Mouse (Mus musculus) heart, embryonic 14.5 days (tissue): ENCODE results near the gene Slit3. TPM values are rescaled to one million over a fixed set of nuclear protein-coding genes. Genes with fewer than 3 reads are reported as not detected.

Source experiments
- ATAC-seq: fragments of 200-750 bp; cut with Nextera tagmentation; 2 replicates; pipeline ENCODE4 v1.8.0; 2017; ENCODE audit warnings: low read depth, moderate TSS enrichment; ENCODE audit not compliant: insufficient number of reproducible peaks, insufficient read depth, low FRiP score
- H3K27ac ChIP-seq, 2 experiments: fragments of 200-500 bp in 1 of 2; fragments of 300-500 bp in 1 of 2; sonication (generic) in 1 of 2; replicated peaks in 1 of 2; 2 replicates each; pipeline ENCODE4 v1.5.1; 2012 to 2014; ENCODE audit warnings: low read depth in 2 of 2, low read length in 2 of 2, control low read depth in 1 of 2, mild to moderate bottlenecking in 1 of 2, mixed read lengths in 1 of 2; ENCODE audit not compliant: control insufficient read depth in 1 of 2, insufficient read depth in 1 of 2
- H3K27me3 ChIP-seq: fragments of 300-500 bp; sonication (generic); 2 replicates; pipeline ENCODE4 v1.6.1; 2014; ENCODE audit warnings: mild to moderate bottlenecking, low read length, control low read depth; ENCODE audit not compliant: control insufficient read depth, insufficient read depth
- H3K36me3 ChIP-seq: fragments of 300-500 bp; sonication (generic); 2 replicates; pipeline ENCODE4 v1.6.1; 2014; ENCODE audit warnings: mild to moderate bottlenecking, control low read depth, low read length, mixed read lengths; ENCODE audit not compliant: control insufficient read depth, insufficient read depth
- H3K4me1 ChIP-seq, 2 experiments: fragments of 200-500 bp in 1 of 2; fragments of 300-500 bp in 1 of 2; sonication (generic) in 1 of 2; 2 replicates each; pipeline ENCODE4 v1.6.1; 2012 to 2014; ENCODE audit warnings: low read length in 2 of 2, control low read depth in 1 of 2, mixed read lengths in 1 of 2; ENCODE audit not compliant: control insufficient read depth in 2 of 2, insufficient read depth in 2 of 2
- H3K4me2 ChIP-seq: fragments of 300-500 bp; sonication (generic); 2 replicates; pipeline ENCODE4 v1.6.1; 2014; ENCODE audit warnings: mild to moderate bottlenecking, low read length
- H3K4me3 ChIP-seq, 2 experiments: fragments of 200-500 bp in 1 of 2; fragments of 300-500 bp in 1 of 2; sonication (generic) in 1 of 2; 2 replicates each; pipeline ENCODE4 v1.5.1; 2012 to 2014; ENCODE audit warnings: low read length in 2 of 2, mild to moderate bottlenecking in 2 of 2, control low read depth in 1 of 2, low read depth in 1 of 2, moderate library complexity in 1 of 2; ENCODE audit not compliant: control insufficient read depth in 1 of 2, insufficient read depth in 1 of 2
- H3K9ac ChIP-seq: fragments of 300-500 bp; sonication (generic); 2 replicates; pipeline ENCODE4 v1.6.1; 2014; ENCODE audit warnings: mild to moderate bottlenecking, low read length
- H3K9me3 ChIP-seq: fragments of 300-500 bp; sonication (generic); 2 replicates; pipeline ENCODE4 v1.6.1; 2016; ENCODE audit warnings: low read length, control low read depth; ENCODE audit not compliant: control insufficient read depth
- WGBS: fragments of 180-500 bp; shearing (Covaris S2); extraction: QIAGEN DNeasy Blood & Tissue Kit; methylation state at CpG from one replicate; pipeline ENCODE4 v1.1.7; 2014; 5-methylcytosine and 5-hydroxymethylcytosine counted together
- polyA plus RNA-seq: library from polyadenylated mRNA; unstranded; fragments of >200 nt; fragmentation: Nextera tagmentation; extraction: Ambion mirVana; gene quantifications from 2 replicates; pipeline ENCODE4 v1.2.1, GENCODE M21; 2014

Slit3 gene
- polyA plus RNA-seq, 1 experiment from 2014 or later, result 25.7 TPM

GRCm38 (mm10) chr11:35639428-35639827, 518.4 kb downstream of the Slit3 start:
- 0 out of 2 replicates have a peak overlapping the region, but pooled peaks have one; percentile 11 for H3K9ac ChIP-seq
- peaks cover 0 to 8% of the 10 kb centered on the region in 2 experiments; a peak in 1 of 4 replicates for H3K4me1 ChIP-seq
- H3K27me3 ChIP-seq, result no peaks in the 10 kb centered on the region
- H3K9me3 ChIP-seq, result no peaks in the 10 kb centered on the region
- no peak overlapping the region for H3K4me3 ChIP-seq
- 49% methylated on average over 11 of the region's 11 CpGs for WGBS
- ATAC-seq, result no peak
- no peak overlapping the region for H3K27ac ChIP-seq
- H3K36me3 ChIP-seq, result no peaks in the 10 kb centered on the region
- no peak overlapping the region for H3K4me2 ChIP-seq

GRCm38 (mm10) chr11:35651286-35651685, 530.3 kb downstream of the Slit3 start:
- H3K4me1 ChIP-seq, result peaks cover 4 to 11% of the 10 kb centered on the region in 2 experiments
- H3K27me3 ChIP-seq, result no peaks in the 10 kb centered on the region
- 76% methylated on average over 10 of the region's 10 CpGs for WGBS
- H3K9ac ChIP-seq, result no peak overlapping the region
- H3K36me3 ChIP-seq, result no peaks in the 10 kb centered on the region
- H3K4me2 ChIP-seq, result no peak overlapping the region
- no peaks in the 10 kb centered on the region for H3K9me3 ChIP-seq
- no peak overlapping the region for H3K27ac ChIP-seq
- no peak for ATAC-seq
- no peak overlapping the region for H3K4me3 ChIP-seq

- Histone ChIP-seq H3K4me2 (no peak overlapping the region), H3K9ac (no peak overlapping the region), H3K27ac (no peak overlapping the region), H3K9me3 (no peaks in the 10 kb centered on the region), H3K4me3 (no peak overlapping the region), H3K27me3 (no peaks in the 10 kb centered on the region), H3K4me1 (no peaks in the 10 kb centered on the region), H3K36me3 (no peaks in the 10 kb centered on the region)
- no peak for ATAC-seq
These were observed 534.8 kb downstream of the Slit3 start for GRCm38 (mm10) chr11:35655836-35656235.

- no peak overlapping the region for H3K4me2 ChIP-seq
- 72% methylated on average over 6 of the region's 6 CpGs for WGBS
- no peaks in the 10 kb centered on the region for H3K4me1 ChIP-seq
- no peak overlapping the region for H3K9ac ChIP-seq
- no peaks in the 10 kb centered on the region for H3K27me3 ChIP-seq
- no peak for ATAC-seq
- no peak overlapping the region for H3K4me3 ChIP-seq
- H3K27ac ChIP-seq, result no peak overlapping the region
- H3K36me3 ChIP-seq, result no peaks in the 10 kb centered on the region
- no peaks in the 10 kb centered on the region for H3K9me3 ChIP-seq
These were observed 536.6 kb downstream of the Slit3 start for GRCm38 (mm10) chr11:35657582-35657981.

GRCm38 (mm10) chr11:35660967-35661366, 539.9 kb downstream of the Slit3 start:
- H3K9ac ChIP-seq, result no peak overlapping the region
- WGBS, result 80% methylated on average over 4 of the region's 4 CpGs
- no peak overlapping the region for H3K4me3 ChIP-seq
- H3K4me2 ChIP-seq, result no peak overlapping the region
- no peaks in the 10 kb centered on the region for H3K27me3 ChIP-seq
- H3K4me1 ChIP-seq, result no peaks in the 10 kb centered on the region
- H3K27ac ChIP-seq, result no peak overlapping the region
- no peaks in the 10 kb centered on the region for H3K36me3 ChIP-seq
- ATAC-seq, result no peak
- no peaks in the 10 kb centered on the region for H3K9me3 ChIP-seq

- 78% methylated on average over 3 of the region's 3 CpGs for WGBS
These were observed 541.9 kb downstream of the Slit3 start for GRCm38 (mm10) chr11:35662945-35663344.

GRCm38 (mm10) chr11:35663661-35664060, 542.6 kb downstream of the Slit3 start:
- no peak overlapping the region for H3K4me3 ChIP-seq
- no peaks in the 10 kb centered on the region for H3K36me3 ChIP-seq
- H3K9me3 ChIP-seq, result no peaks in the 10 kb centered on the region
- H3K4me2 ChIP-seq, result no peak overlapping the region
- no peak overlapping the region for H3K9ac ChIP-seq
- no peak overlapping the region for H3K27ac ChIP-seq
- peaks cover under 1 to 2% of the 10 kb centered on the region in 2 experiments; a peak in 2 of 4 replicates for H3K4me1 ChIP-seq
- H3K27me3 ChIP-seq, result no peaks in the 10 kb centered on the region
- 59% methylated on average over 8 of the region's 8 CpGs for WGBS
- ATAC-seq, result no peak

More at GRCm38 (mm10) chr11:35662945-35663344, 541.9 kb downstream of the Slit3 start:
- Histone ChIP-seq H3K9me3 (no peaks in the 10 kb centered on the region), H3K36me3 (no peaks in the 10 kb centered on the region), H3K4me3 (no peak overlapping the region), H3K9ac (no peak overlapping the region), H3K27ac (no peak overlapping the region), H3K4me2 (no peak overlapping the region), H3K4me1 (no peaks in the 10 kb centered on the region), H3K27me3 (no peaks in the 10 kb centered on the region)
- no peak for ATAC-seq

GRCm38 (mm10) chr11:35664991-35665390, 544.0 kb downstream of the Slit3 start:
- Histone ChIP-seq H3K9me3 (no peaks in the 10 kb centered on the region), H3K4me2 (no peak overlapping the region), H3K4me1 (peaks cover 2 to 5% of the 10 kb centered on the region in 2 experiments; a peak in 2 of 4 replicates), H3K9ac (no peak overlapping the region), H3K36me3 (no peaks in the 10 kb centered on the region), H3K27ac (no peak overlapping the region), H3K27me3 (no peaks in the 10 kb centered on the region), H3K4me3 (no peak overlapping the region)
- ATAC-seq, result no peak; the same call in 1 of the 2 replicates
- WGBS, result 49% methylated on average over 5 of the region's 5 CpGs
